Mouse (Mus musculus) MEL (cell line): ENCODE data around the gene Mboat2. TPM values are rescaled to one million over a fixed set of nuclear protein-coding genes. Genes with fewer than 3 reads are reported as not detected.

Experiments
- DNase-seq: peaks from one replicate; pipeline ENCODE4 v3.0.0; 2011; ENCODE audit warnings: low read depth, low spot score
- H3K27ac ChIP-seq: 2 replicates; pipeline ENCODE4 v1.5.1; 2012; ENCODE audit warnings: low read depth, mild to moderate bottlenecking, control low read depth, low read length, moderate library complexity; ENCODE audit not compliant: control insufficient read depth
- H3K27me3 ChIP-seq, 2 experiments: fragments of 150-350 bp in 1 of 2; sonication (generic) in 1 of 2; 2 replicates each; pipeline ENCODE4 v1.6.1; 2012; ENCODE audit warnings: low read length in 2 of 2, mild to moderate bottlenecking in 2 of 2, improper control_type of control experiment in 1 of 2, moderate library complexity in 1 of 2; ENCODE audit not compliant: insufficient read depth in 2 of 2, control insufficient read depth in 1 of 2
- H3K36me3 ChIP-seq, 2 experiments: 2 replicates each; pipeline ENCODE4 v1.6.1; 2012 to 2014; ENCODE audit warnings: low read length in 2 of 2, improper control_type of control experiment in 1 of 2, inconsistent platforms in 1 of 2, mild to moderate bottlenecking in 1 of 2; ENCODE audit not compliant: insufficient read depth in 2 of 2, control insufficient read depth in 1 of 2
- H3K4me1 ChIP-seq, 2 experiments: fragments of 150-350 bp in 1 of 2; sonication (generic) in 1 of 2; 2 replicates each; pipeline ENCODE4 v1.6.1; 2012; ENCODE audit warnings: low read length in 2 of 2, improper control_type of control experiment in 1 of 2, mild to moderate bottlenecking in 1 of 2; ENCODE audit not compliant: insufficient read depth in 2 of 2, control insufficient read depth in 1 of 2
- H3K4me3 ChIP-seq, 2 experiments: fragments of 150-350 bp in 1 of 2; sonication (generic) in 1 of 2; 2 replicates each; pipeline ENCODE4 v1.5.1; 2012; ENCODE audit warnings: low read depth in 2 of 2, low read length in 2 of 2, mild to moderate bottlenecking in 2 of 2, moderate library complexity in 2 of 2, control low read depth in 1 of 2, improper control_type of control experiment in 1 of 2; ENCODE audit not compliant: control insufficient read depth in 1 of 2, insufficient read depth in 1 of 2
- H3K79me2 ChIP-seq: 2 replicates; pipeline ENCODE4 v1.6.1; 2012; ENCODE audit warnings: mild to moderate bottlenecking, low read length, moderate library complexity; ENCODE audit not compliant: control insufficient read depth, poor library complexity, insufficient read depth
- H3K9ac ChIP-seq: 2 replicates; pipeline ENCODE4 v1.6.1; 2012; ENCODE audit warnings: low read depth, mild to moderate bottlenecking, control low read depth, low read length, moderate library complexity; ENCODE audit not compliant: control insufficient read depth, poor library complexity, severe bottlenecking
- H3K9me3 ChIP-seq: fragments of 150-350 bp; sonication (generic); replicated peaks from 2 replicates; pipeline ENCODE4 v1.6.1; 2012; ENCODE audit warnings: mild to moderate bottlenecking, low read length, improper control_type of control experiment, moderate library complexity; ENCODE audit not compliant: insufficient read depth
- CHD1 ChIP-seq: IDR thresholded peaks from 2 replicates; pipeline ENCODE4 v1.6.1; 2012; ENCODE audit warnings: low read depth, mild to moderate bottlenecking, inconsistent platforms, low read length, improper control_type of control experiment
- CTCF ChIP-seq, 3 experiments: IDR thresholded peaks in 2 of 3; conservative IDR thresholded peaks in 1 of 3; 2 replicates each; pipeline ENCODE4 v1.5.1; 2011 to 2012; ENCODE audit warnings: low read length in 3 of 3, low read depth in 2 of 3, mild to moderate bottlenecking in 2 of 3, improper control_type of control experiment in 1 of 3, inconsistent platforms in 1 of 3, mixed read lengths in 1 of 3, moderate library complexity in 1 of 3; ENCODE audit not compliant: control insufficient read depth in 1 of 3, insufficient read depth in 1 of 3, poor library complexity in 1 of 3, severe bottlenecking in 1 of 3
- EP300 ChIP-seq, 2 experiments: IDR thresholded peaks; 2 replicates each; pipeline ENCODE4 v1.6.1; 2011; ENCODE audit warnings: improper control_type of control experiment in 2 of 2, low read length in 2 of 2, low read depth in 1 of 2, mild to moderate bottlenecking in 1 of 2
- ETS1 ChIP-seq: IDR thresholded peaks from 2 replicates; pipeline ENCODE4 v1.6.1; 2012; ENCODE audit warnings: low read depth, mild to moderate bottlenecking, inconsistent platforms, low read length, improper control_type of control experiment, moderate library complexity
- JUND ChIP-seq: IDR thresholded peaks from 2 replicates; pipeline ENCODE4 v1.6.1; 2011; ENCODE audit warnings: low read depth, mild to moderate bottlenecking, improper control_type of control experiment, low read length
- MAX ChIP-seq: IDR thresholded peaks from 2 replicates; pipeline ENCODE4 v1.6.1; 2011; ENCODE audit warnings: low read length, improper control_type of control experiment
- MAZ ChIP-seq: IDR thresholded peaks from 2 replicates; pipeline ENCODE4 v1.6.1; 2012; ENCODE audit warnings: low read depth, mild to moderate bottlenecking, inconsistent platforms, low read length, improper control_type of control experiment
- MXI1 ChIP-seq: IDR thresholded peaks from 2 replicates; pipeline ENCODE4 v1.6.1; 2011; ENCODE audit warnings: mild to moderate bottlenecking, low read depth, low read length, improper control_type of control experiment
- MYB ChIP-seq: IDR thresholded peaks from 2 replicates; pipeline ENCODE4 v1.6.1; 2011; ENCODE audit warnings: mild to moderate bottlenecking, low read depth, low read length, improper control_type of control experiment
- MYC ChIP-seq: IDR thresholded peaks from 2 replicates; pipeline ENCODE4 v1.6.1; 2011; ENCODE audit warnings: low read depth, mild to moderate bottlenecking, low read length, improper control_type of control experiment, moderate library complexity
- NRF1 ChIP-seq: IDR thresholded peaks from 2 replicates; pipeline ENCODE4 v1.6.1; 2014; ENCODE audit warnings: low read depth, mild to moderate bottlenecking, inconsistent platforms, low read length, improper control_type of control experiment, moderate library complexity; ENCODE audit not compliant: poor library complexity, insufficient read depth, severe bottlenecking
- POLR2AphosphoS5 ChIP-seq: IDR thresholded peaks from 2 replicates; pipeline ENCODE4 v1.6.1; 2012; ENCODE audit warnings: low read depth, borderline replicate concordance, mild to moderate bottlenecking, inconsistent platforms, low read length, moderate library complexity, mixed read lengths
- RAD21 ChIP-seq: IDR thresholded peaks from 2 replicates; pipeline ENCODE4 v1.6.1; 2011; ENCODE audit warnings: mild to moderate bottlenecking, low read depth, low read length, improper control_type of control experiment
- RCOR1 ChIP-seq: IDR thresholded peaks from 2 replicates; pipeline ENCODE4 v1.6.1; 2012; ENCODE audit warnings: low read depth, mild to moderate bottlenecking, inconsistent platforms, low read length, improper control_type of control experiment
- SIN3A ChIP-seq: IDR thresholded peaks from 2 replicates; pipeline ENCODE4 v1.6.1; 2012; ENCODE audit warnings: low read length, improper control_type of control experiment, inconsistent platforms
- SMC3 ChIP-seq: IDR thresholded peaks from 2 replicates; pipeline ENCODE4 v1.6.1; 2011; ENCODE audit warnings: low read depth, low read length, improper control_type of control experiment
- TCF12 ChIP-seq: IDR thresholded peaks from 2 replicates; pipeline ENCODE4 v1.6.1; 2014; ENCODE audit warnings: low read depth, mild to moderate bottlenecking, inconsistent platforms, low read length, improper control_type of control experiment, moderate library complexity
- USF1 ChIP-seq: IDR thresholded peaks from 2 replicates; pipeline ENCODE4 v1.6.1; 2014; ENCODE audit warnings: low read depth, mild to moderate bottlenecking, inconsistent platforms, low read length, improper control_type of control experiment, moderate library complexity
- USF2 ChIP-seq, 2 experiments: IDR thresholded peaks; 2 replicates each; pipeline ENCODE4 v1.6.1; 2011 to 2012; ENCODE audit warnings: improper control_type of control experiment in 2 of 2, low read length in 2 of 2, borderline replicate concordance in 1 of 2, inconsistent platforms in 1 of 2, low read depth in 1 of 2, mild to moderate bottlenecking in 1 of 2; ENCODE audit not compliant: insufficient read depth in 1 of 2
- polyA plus RNA-seq, 2 experiments: library from polyadenylated mRNA; stranded (reverse) in 1 of 2; unstranded in 1 of 2; fragments of >175 nt in 1 of 2; fragments of >200 nt in 1 of 2; gene quantifications; 2 replicates each; pipeline versions ENCODE4 v1.2.1 to v1.2.4; 2012; ENCODE audit warnings: low replicate concordance in 2 of 2, low read depth in 1 of 2; ENCODE audit not compliant: insufficient read length in 2 of 2, insufficient read depth in 1 of 2, missing spikeins in 1 of 2
- total RNA-seq: library from RNA; depleted of rRNA; stranded (reverse); fragments of 300-350 nt; gene quantifications from 2 replicates; pipeline ENCODE4 v1.2.3, GENCODE M21; 2012

Gene Mboat2
- total and polyA plus RNA-seq, 3 experiments, result 13.5 TPM; not detected in 1

DNA sequence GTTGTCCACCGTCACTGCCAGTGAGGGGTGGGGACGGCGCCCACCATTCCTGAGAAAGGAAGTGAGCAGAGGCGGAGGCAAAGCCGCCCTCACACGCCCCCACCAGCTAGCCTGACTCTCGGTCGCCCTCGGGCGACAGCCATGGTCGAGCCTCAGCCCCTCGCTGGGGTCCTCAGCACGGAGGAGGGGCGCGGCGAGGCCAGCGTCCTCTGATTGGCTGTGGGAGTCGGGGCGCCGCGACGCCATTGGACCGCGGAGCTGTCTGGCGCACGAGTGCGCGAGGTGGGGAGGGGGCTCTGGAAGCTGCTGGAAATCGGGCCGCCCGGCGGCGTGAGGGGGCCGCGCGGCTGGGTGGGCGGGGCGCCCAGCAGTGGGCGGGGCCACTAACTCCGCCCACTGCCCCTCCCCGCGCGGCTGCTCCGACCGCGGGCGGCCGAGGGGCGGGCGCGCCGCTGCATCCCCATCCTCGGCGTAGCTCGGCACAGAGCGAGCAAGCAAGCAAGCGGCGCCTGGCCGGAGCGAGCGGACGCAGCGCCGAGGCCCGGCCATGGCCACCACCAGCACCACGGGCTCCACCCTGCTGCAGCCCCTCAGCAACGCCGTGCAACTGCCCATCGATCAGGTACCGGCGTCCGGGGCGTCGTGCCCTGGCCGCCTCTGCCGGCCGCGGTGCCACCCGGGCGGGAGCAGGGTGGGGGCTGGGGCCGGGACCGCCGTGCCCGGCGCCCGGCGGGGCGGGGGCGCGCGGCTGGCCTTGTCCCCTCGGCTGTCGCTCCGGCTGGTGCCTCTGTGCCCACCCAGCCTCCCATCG, 679 bp downstream of the Mboat2 start (continued):
- no peak for TF ChIP-seq MYC

DNA sequence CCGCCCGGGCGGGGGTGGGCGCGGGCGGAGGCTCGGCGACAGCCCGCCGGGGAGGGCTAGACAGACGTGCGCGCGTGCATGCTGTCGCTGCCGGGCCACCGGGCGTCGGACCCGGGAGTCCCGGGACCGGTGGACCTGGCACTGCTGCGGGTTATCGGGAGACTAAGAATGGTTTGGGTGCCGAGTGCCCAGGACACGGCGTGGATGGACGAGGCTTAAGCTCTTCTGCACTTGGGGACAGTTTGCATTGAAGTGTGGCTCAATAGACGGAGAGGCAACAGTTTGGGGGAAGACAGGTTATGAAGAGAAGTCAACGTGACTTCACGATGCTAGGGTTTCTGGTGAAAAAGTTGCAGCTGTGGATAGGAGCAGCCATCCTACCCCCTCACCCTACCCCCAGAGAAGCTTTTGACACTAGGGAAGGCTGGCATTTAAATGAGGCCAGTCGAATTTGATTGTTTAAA, 1.3 kb downstream of the Mboat2 start:
- Histone ChIP-seq H3K4me3 (peak overlapping the region; percentile 64 to 92), H3K9me3 (no peaks in the 10 kb centered on the region), H3K36me3 (peaks cover 0 to 15% of the 10 kb centered on the region in 2 experiments; a peak in 2 of 4 replicates), H3K79me2 (no peaks in the 10 kb centered on the region; the same call in 1 of the 2 replicates), H3K9ac (peak overlapping the region; percentile 68), H3K27me3 (no peaks in the 10 kb centered on the region), H3K27ac (no peak overlapping the region), H3K4me1 (peaks cover 12 to 16% of the 10 kb centered on the region in 2 experiments)
- peak; percentile 40; the same call in 1 of the 2 replicates for TF ChIP-seq MXI1
- no peak for TF ChIP-seq EP300 (IDR thresholded peaks at IDR 0.05; ENCODE audit: low read depth in 1 of 2, low read length in 2 of 2)
- peak; percentile 12; the same call in 1 of the 2 replicates for TF ChIP-seq SIN3A
- TF ChIP-seq SMC3, result no peak
- no peak for TF ChIP-seq MYB
- peak; percentile 12; the same call in 1 of the 2 replicates for TF ChIP-seq MYC
- no peak for TF ChIP-seq CTCF (IDR thresholded peaks at IDR 0.05 in 2 of 3, conservative IDR thresholded peaks at IDR 0.05 in 1 of 3; ENCODE audit: control insufficient read depth in 1 of 3, insufficient read depth in 1 of 3, low read depth in 2 of 3, low read length in 3 of 3, poor library complexity in 1 of 3, severe bottlenecking in 1 of 3)
- no peak for TF ChIP-seq RCOR1
- no peak for TF ChIP-seq MAX
- no peak for TF ChIP-seq USF1
- DNase-seq, result peak; percentile 71

DNA sequence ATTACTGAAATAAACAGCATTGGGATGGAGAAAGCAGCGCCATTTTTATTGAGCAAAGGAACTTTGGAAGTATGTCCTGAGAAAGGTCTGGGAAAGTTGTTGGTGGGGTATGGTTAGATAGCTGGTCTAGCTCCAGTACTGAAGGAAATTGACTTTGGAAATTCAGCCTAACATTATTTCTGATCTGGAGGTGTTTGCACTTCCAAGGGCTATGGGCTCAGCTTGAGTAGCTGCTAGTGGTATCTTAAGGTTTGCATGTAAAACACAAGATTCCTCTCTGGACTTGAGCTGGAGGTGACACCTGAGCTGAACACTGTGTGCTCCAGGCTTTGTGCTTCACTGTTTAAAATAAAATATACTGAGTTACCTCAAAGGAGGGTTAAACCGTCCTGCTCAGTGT, 1.8 kb downstream of the Mboat2 start:
- Histone ChIP-seq H3K4me3 (peak overlapping the region; percentile 64 to 92), H3K27me3 (no peaks in the 10 kb centered on the region), H3K36me3 (peaks cover 0 to 15% of the 10 kb centered on the region in 2 experiments; a peak in 2 of 4 replicates), H3K4me1 (peaks cover 12 to 16% of the 10 kb centered on the region in 2 experiments), H3K9me3 (no peaks in the 10 kb centered on the region), H3K79me2 (no peaks in the 10 kb centered on the region; the same call in 1 of the 2 replicates), H3K9ac (peak overlapping the region; percentile 68), H3K27ac (no peak overlapping the region)
- no peak for DNase-seq
- TF ChIP-seq TCF12, result no peak
- no peak for TF ChIP-seq USF1
- 0 out of 2 replicates have a peak, but pooled peaks have one; percentile 1 for TF ChIP-seq MYC
- TF ChIP-seq CHD1, result peak; percentile 77; the same call in 1 of the 2 replicates
- TF ChIP-seq MYB, result no peak
- no peak for TF ChIP-seq MAZ
- no peak for TF ChIP-seq ETS1
- TF ChIP-seq RAD21, result no peak
- TF ChIP-seq MAX, result 0 out of 2 replicates have a peak, but pooled peaks have one; percentile 25
- TF ChIP-seq JUND, result no peak
- TF ChIP-seq RCOR1, result no peak
- no peak; the same call in 1 of the 2 replicates for TF ChIP-seq SIN3A
- no peak for TF ChIP-seq NRF1
- TF ChIP-seq USF2 (IDR thresholded peaks at IDR 0.05; ENCODE audit: borderline replicate concordance in 1 of 2, insufficient read depth in 1 of 2, low read depth in 1 of 2, low read length in 2 of 2), result no peak
- no peak for TF ChIP-seq POLR2AphosphoS5
